Mouse (Mus musculus) thymus, postnatal 25 days (tissue): ENCODE data around the gene Nkx2-4.
A peak's percentile ranks its signal among the peaks of the same experiment; 100 is the strongest.

Experiments used
- DNase-seq: peaks from one replicate; pipeline ENCODE4 v3.0.0; 2022

Nkx2-4 gene

GRCm38 (mm10) chr2:147085072-147085870, at the start of gene Nkx2-4:
Gene Nkx2-4 (minus strand): TSS chr2:147085445.
- no peak for DNase-seq

GRCm38 (mm10) chr2:147127366-147127765, 42.1 kb upstream of the Nkx2-4 start:
- DNase-seq: peak; percentile 53

GRCm38 (mm10) chr2:147119736-147120135, 34.5 kb upstream of the Nkx2-4 start:
- DNase-seq: no peak

- DNase-seq: no peak
Observed at GRCm38 (mm10) chr2:147086441-147086840, 1.2 kb upstream of the Nkx2-4 start.

GRCm38 (mm10) chr2:147085937-147086336, 692 bp upstream of the Nkx2-4 start:
- DNase-seq: no peak

GRCm38 (mm10) chr2:147084366-147085071, 726 bp downstream of the Nkx2-4 start:
- no peak for DNase-seq

- peak; percentile 33 for DNase-seq
Observed at GRCm38 (mm10) chr2:147083471-147084365, 1.5 kb downstream of the Nkx2-4 start.

GRCm38 (mm10) chr2:147082391-147082790, 2.9 kb downstream of the Nkx2-4 start:
- DNase-seq: no peak

- DNase-seq: no peak
Observed at GRCm38 (mm10) chr2:147074399-147074798, 10.8 kb downstream of the Nkx2-4 start.

GRCm38 (mm10) chr2:147073962-147074361, 11.3 kb downstream of the Nkx2-4 start:
- DNase-seq: no peak

- no peak for DNase-seq
Observed at GRCm38 (mm10) chr2:147070305-147070704, 14.9 kb downstream of the Nkx2-4 start.

GRCm38 (mm10) chr2:147069077-147069476, 16.2 kb downstream of the Nkx2-4 start:
- DNase-seq: no peak

GRCm38 (mm10) chr2:147067480-147068246, 17.6 kb downstream of the Nkx2-4 start:
- DNase-seq: no peak

GRCm38 (mm10) chr2:147053229-147053892, 31.9 kb downstream of the Nkx2-4 start:
- DNase-seq: no peak

- no peak for DNase-seq
Observed at GRCm38 (mm10) chr2:147047051-147047450, 38.2 kb downstream of the Nkx2-4 start.

- DNase-seq: no peak
Observed at GRCm38 (mm10) chr2:147035864-147036263, 49.4 kb downstream of the Nkx2-4 start.
